Mouse (Mus musculus): Measurements from ENCODE around the gene Pkp4. TPM values are rescaled to one million over a fixed set of nuclear protein-coding genes. Genes with fewer than 3 reads are reported as not detected.

Pkp4 gene
- 30.8 and 31.6 TPM in 2 replicates for polyA plus RNA-seq (2014; fragmentation: Nextera tagmentation; extraction: Ambion mirVana)

GRCm38 (mm10) chr2:59160605-59160963, at the start of gene Pkp4, which contains the start of gene Ccdc148:
Gene Pkp4 (plus strand): TSS chr2:59160850.
Gene Ccdc148 (minus strand): TSS chr2:59160683.
- peak within 1 kb of the TSS; percentile 90 for H3K9ac ChIP-seq (ENCODE audit: low read depth, low read length)
- no peaks in the 10 kb centered on the region for H3K36me3 ChIP-seq (ENCODE audit: control insufficient read depth, insufficient read depth, low read length)
- peak within 1 kb of the TSS; percentile 78 for H3K4me2 ChIP-seq (ENCODE audit: low read depth, low read length)
- WGBS: 0% methylated on average over 4 of the region's 37 CpGs
- peak within 1 kb of the TSS; percentile 95 for H3K4me3 ChIP-seq (ENCODE audit: low read depth, low read length)
- ATAC-seq (ENCODE audit: low read depth) (peak; percentile 98), DNase-seq (ENCODE audit: low spot score) (peak; percentile 99)
- H3K9me3 ChIP-seq (ENCODE audit: control insufficient read depth, low read length): no peaks in the 10 kb centered on the region
- peaks cover 18% of the 10 kb centered on the region for H3K4me1 ChIP-seq (ENCODE audit: control insufficient read depth, insufficient read depth, low read length)
- H3K27ac ChIP-seq (replicated peaks; ENCODE audit: low read depth, low read length): peak within 1 kb of the TSS; percentile 82
- no peaks in the 10 kb centered on the region for H3K27me3 ChIP-seq (replicated peaks; ENCODE audit: control insufficient read depth, insufficient read depth, low read length)

- H3K27me3 ChIP-seq (replicated peaks; ENCODE audit: control insufficient read depth, insufficient read depth, low read length): no peaks in the 10 kb centered on the region
- DNase-seq (ENCODE audit: low spot score) (no peak), ATAC-seq (ENCODE audit: low read depth) (no peak)
- no peak overlapping the region for H3K27ac ChIP-seq (replicated peaks; ENCODE audit: low read depth, low read length)
- H3K4me3 ChIP-seq (ENCODE audit: low read depth, low read length): no peak overlapping the region
- no peaks in the 10 kb centered on the region for H3K9me3 ChIP-seq (ENCODE audit: control insufficient read depth, low read length)
- WGBS: 82% methylated on average over 7 of the region's 7 CpGs
- H3K4me1 ChIP-seq (ENCODE audit: control insufficient read depth, insufficient read depth, low read length): no peaks in the 10 kb centered on the region
- no peaks in the 10 kb centered on the region for H3K36me3 ChIP-seq (ENCODE audit: control insufficient read depth, insufficient read depth, low read length)
- no peak overlapping the region for H3K9ac ChIP-seq (ENCODE audit: low read depth, low read length)
- no peak overlapping the region for H3K4me2 ChIP-seq (ENCODE audit: low read depth, low read length)
Observed at GRCm38 (mm10) chr2:59129023-59129422, 31.6 kb upstream of the Pkp4 start.

GRCm38 (mm10) chr2:59129821-59130220, 30.8 kb upstream of the Pkp4 start:
- no peak overlapping the region for H3K9ac ChIP-seq (ENCODE audit: low read depth, low read length)
- WGBS: 80% methylated on average over 8 of the region's 8 CpGs
- H3K27me3 ChIP-seq (replicated peaks; ENCODE audit: control insufficient read depth, insufficient read depth, low read length): no peaks in the 10 kb centered on the region
- no peaks in the 10 kb centered on the region for H3K9me3 ChIP-seq (ENCODE audit: control insufficient read depth, low read length)
- H3K36me3 ChIP-seq (ENCODE audit: control insufficient read depth, insufficient read depth, low read length): no peaks in the 10 kb centered on the region
- DNase-seq (ENCODE audit: low spot score): no peak
- no peak overlapping the region for H3K4me2 ChIP-seq (ENCODE audit: low read depth, low read length)
- no peak overlapping the region for H3K27ac ChIP-seq (replicated peaks; ENCODE audit: low read depth, low read length)
- no peak for ATAC-seq (ENCODE audit: low read depth)
- no peak overlapping the region for H3K4me3 ChIP-seq (ENCODE audit: low read depth, low read length)
- no peaks in the 10 kb centered on the region for H3K4me1 ChIP-seq (ENCODE audit: control insufficient read depth, insufficient read depth, low read length)

- DNase-seq (ENCODE audit: low spot score) (no peak), ATAC-seq (ENCODE audit: low read depth) (no peak)
- H3K9me3 ChIP-seq (ENCODE audit: control insufficient read depth, low read length): no peaks in the 10 kb centered on the region
- no peak overlapping the region for H3K9ac ChIP-seq (ENCODE audit: low read depth, low read length)
- H3K27ac ChIP-seq (replicated peaks; ENCODE audit: low read depth, low read length): no peak overlapping the region
- WGBS: 88% methylated on average over 8 of the region's 8 CpGs
- H3K4me3 ChIP-seq (ENCODE audit: low read depth, low read length): no peak overlapping the region
- no peaks in the 10 kb centered on the region for H3K4me1 ChIP-seq (ENCODE audit: control insufficient read depth, insufficient read depth, low read length)
- no peak overlapping the region for H3K4me2 ChIP-seq (ENCODE audit: low read depth, low read length)
- H3K36me3 ChIP-seq (ENCODE audit: control insufficient read depth, insufficient read depth, low read length): no peaks in the 10 kb centered on the region
- H3K27me3 ChIP-seq (replicated peaks; ENCODE audit: control insufficient read depth, insufficient read depth, low read length): no peaks in the 10 kb centered on the region
Observed at GRCm38 (mm10) chr2:59131044-59131443, 29.6 kb upstream of the Pkp4 start.

- Histone ChIP-seq H3K4me1 (ENCODE audit: control insufficient read depth, insufficient read depth, low read length) (peaks cover 6% of the 10 kb centered on the region; the same call in 1 of the 2 replicates), H3K9ac (ENCODE audit: low read depth, low read length) (no peak overlapping the region), H3K27me3 (replicated peaks; ENCODE audit: control insufficient read depth, insufficient read depth, low read length) (no peaks in the 10 kb centered on the region), H3K9me3 (ENCODE audit: control insufficient read depth, low read length) (no peaks in the 10 kb centered on the region), H3K4me2 (ENCODE audit: low read depth, low read length) (no peak overlapping the region), H3K4me3 (ENCODE audit: low read depth, low read length) (no peak overlapping the region), H3K36me3 (ENCODE audit: control insufficient read depth, insufficient read depth, low read length) (no peaks in the 10 kb centered on the region), H3K27ac (replicated peaks; ENCODE audit: low read depth, low read length) (no peak overlapping the region)
- no peak for ATAC-seq (ENCODE audit: low read depth)
- no peak for DNase-seq (ENCODE audit: low spot score)
Observed at GRCm38 (mm10) chr2:59155428-59155827, 5.2 kb upstream of the Pkp4 start.

- no peak overlapping the region for H3K9ac ChIP-seq (ENCODE audit: low read depth, low read length)
- H3K36me3 ChIP-seq (ENCODE audit: control insufficient read depth, insufficient read depth, low read length): no peaks in the 10 kb centered on the region
- H3K27me3 ChIP-seq (replicated peaks; ENCODE audit: control insufficient read depth, insufficient read depth, low read length): no peaks in the 10 kb centered on the region
- H3K4me1 ChIP-seq (ENCODE audit: control insufficient read depth, insufficient read depth, low read length): peaks cover 11% of the 10 kb centered on the region
- no peak overlapping the region for H3K4me2 ChIP-seq (ENCODE audit: low read depth, low read length)
- H3K9me3 ChIP-seq (ENCODE audit: control insufficient read depth, low read length): no peaks in the 10 kb centered on the region
- no peak for DNase-seq (ENCODE audit: low spot score)
- no peak for ATAC-seq (ENCODE audit: low read depth)
- 58% methylated on average over 2 of the region's 2 CpGs for WGBS
- no peak overlapping the region for H3K4me3 ChIP-seq (ENCODE audit: low read depth, low read length)
- H3K27ac ChIP-seq (replicated peaks; ENCODE audit: low read depth, low read length): no peak overlapping the region
Observed at GRCm38 (mm10) chr2:59158117-59158516, 2.5 kb upstream of the Pkp4 start.

- no peaks in the 10 kb centered on the region for H3K9me3 ChIP-seq (ENCODE audit: control insufficient read depth, low read length)
- peak overlapping the region; percentile 95 for H3K4me3 ChIP-seq (ENCODE audit: low read depth, low read length)
- H3K36me3 ChIP-seq (ENCODE audit: control insufficient read depth, insufficient read depth, low read length): no peaks in the 10 kb centered on the region
- under 1% methylated on average over 16 of the region's 16 CpGs for WGBS
- peak overlapping the region; percentile 52 for H3K27ac ChIP-seq (replicated peaks; ENCODE audit: low read depth, low read length)
- DNase-seq (ENCODE audit: low spot score) (peak; percentile 46), ATAC-seq (ENCODE audit: low read depth) (peak; percentile 2)
- peak overlapping the region; percentile 15; the same call in 1 of the 2 replicates for H3K9ac ChIP-seq (ENCODE audit: low read depth, low read length)
- no peaks in the 10 kb centered on the region for H3K27me3 ChIP-seq (replicated peaks; ENCODE audit: control insufficient read depth, insufficient read depth, low read length)
- H3K4me2 ChIP-seq (ENCODE audit: low read depth, low read length): peak overlapping the region; percentile 78
- peaks cover 18% of the 10 kb centered on the region for H3K4me1 ChIP-seq (ENCODE audit: control insufficient read depth, insufficient read depth, low read length)
Observed at GRCm38 (mm10) chr2:59159961-59160604, 567 bp upstream of the Pkp4 start.

- Histone ChIP-seq H3K9ac (ENCODE audit: low read depth, low read length) (peak overlapping the region; percentile 90), H3K27me3 (replicated peaks; ENCODE audit: control insufficient read depth, insufficient read depth, low read length) (no peaks in the 10 kb centered on the region), H3K4me1 (ENCODE audit: control insufficient read depth, insufficient read depth, low read length) (peaks cover 18% of the 10 kb centered on the region), H3K36me3 (ENCODE audit: control insufficient read depth, insufficient read depth, low read length) (no peaks in the 10 kb centered on the region), H3K27ac (replicated peaks; ENCODE audit: low read depth, low read length) (peak overlapping the region; percentile 82), H3K4me2 (ENCODE audit: low read depth, low read length) (peak overlapping the region; percentile 78), H3K9me3 (ENCODE audit: control insufficient read depth, low read length) (no peaks in the 10 kb centered on the region), H3K4me3 (ENCODE audit: low read depth, low read length) (peak overlapping the region; percentile 95)
- WGBS: 0% methylated on average over 3 of the region's 58 CpGs
- ATAC-seq (ENCODE audit: low read depth) (peak; percentile 31), DNase-seq (ENCODE audit: low spot score) (no peak)
Observed at GRCm38 (mm10) chr2:59161021-59161440, 381 bp downstream of the Pkp4 start.

All from embryonic facial prominence, embryonic 14.5 days (tissue).